Mouse (Mus musculus) lung, embryonic 16.5 days (tissue): ENCODE data around the gene Birc3. TPM values are rescaled to one million over a fixed set of nuclear protein-coding genes. Genes with fewer than 3 reads are reported as not detected.
A peak's percentile ranks its signal among the peaks of the same experiment; 100 is the strongest.
"Not testable (repeated sequence)": the region's sequence is repeated elsewhere in the genome, so short reads cannot be mapped to it uniquely, and the experiment has no call there.

Experiments used
- ATAC-seq: fragments of 200-750 bp; cut with Nextera tagmentation; 2 replicates; pipeline ENCODE4 v1.8.0; 2017; ENCODE audit warnings: low read depth, mild to moderate bottlenecking, moderate library complexity
- H3K27ac ChIP-seq: fragments of 300-500 bp; sonication (generic); 2 replicates; pipeline ENCODE4 v1.5.1; 2014; ENCODE audit warnings: mild to moderate bottlenecking, control low read depth, low read length
- H3K27me3 ChIP-seq: fragments of 300-500 bp; sonication (generic); 2 replicates; pipeline ENCODE4 v1.6.1; 2014; ENCODE audit warnings: low read depth, low read length, mixed read lengths; ENCODE audit not compliant: control insufficient read depth, insufficient read depth
- H3K36me3 ChIP-seq: fragments of 300-500 bp; sonication (generic); 2 replicates; pipeline ENCODE4 v1.6.1; 2014; ENCODE audit warnings: low read length; ENCODE audit not compliant: control insufficient read depth, insufficient read depth
- H3K4me1 ChIP-seq: fragments of 300-500 bp; sonication (generic); replicated peaks from 2 replicates; pipeline ENCODE4 v1.6.1; 2014; ENCODE audit warnings: low read length, mixed read lengths; ENCODE audit not compliant: control insufficient read depth, insufficient read depth
- H3K4me2 ChIP-seq: fragments of 300-500 bp; sonication (generic); 2 replicates; pipeline ENCODE4 v1.6.1; 2014; ENCODE audit warnings: low read depth, low read length, control low read depth
- H3K4me3 ChIP-seq: fragments of 300-500 bp; sonication (generic); 2 replicates; pipeline ENCODE4 v1.5.1; 2014; ENCODE audit warnings: mild to moderate bottlenecking, low read length, control low read depth
- H3K9ac ChIP-seq: fragments of 300-500 bp; sonication (generic); 2 replicates; pipeline ENCODE4 v1.6.1; 2014; ENCODE audit warnings: low read length, control low read depth
- H3K9me3 ChIP-seq: fragments of 300-500 bp; sonication (generic); 2 replicates; pipeline ENCODE4 v1.6.1; 2016; ENCODE audit warnings: low read length; ENCODE audit not compliant: control insufficient read depth
- WGBS: fragments of 180-500 bp; shearing (Covaris S2); extraction: QIAGEN DNeasy Blood & Tissue Kit; methylation state at CpG from one replicate; pipeline ENCODE4 v1.1.7; 2014; 5-methylcytosine and 5-hydroxymethylcytosine counted together
- polyA plus RNA-seq: library from polyadenylated mRNA; unstranded; fragments of >200 nt; fragmentation: Nextera tagmentation; extraction: Ambion mirVana; gene quantifications from 2 replicates; pipeline ENCODE4 v1.2.1, GENCODE M21; 2015

Birc3 gene
- polyA plus RNA-seq, 1 experiment from 2014 or later = 10.5 TPM

DNA sequence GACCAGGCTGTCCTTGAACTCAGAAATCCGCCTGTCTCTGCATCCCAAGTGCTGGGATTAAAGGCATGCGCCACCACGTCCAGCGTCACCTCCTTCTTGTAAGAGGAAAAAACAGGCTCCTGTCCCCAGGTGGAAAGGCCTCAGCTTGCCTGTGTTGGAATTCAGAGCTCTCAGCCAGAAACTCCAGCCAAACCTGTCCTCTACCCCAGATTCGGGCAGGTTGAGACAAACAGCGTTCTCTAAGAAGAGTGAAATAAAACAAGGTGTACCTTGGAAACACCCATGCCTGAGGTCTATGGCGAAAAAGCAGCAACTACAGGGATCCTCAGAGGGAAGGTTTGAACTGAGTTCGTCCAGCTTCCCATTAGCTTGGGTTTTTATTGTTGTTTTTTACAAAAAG, 28.0 kb upstream of the Birc3 start:
- H3K9ac ChIP-seq = no peak overlapping the region
- H3K27ac ChIP-seq = no peak overlapping the region
- H3K4me3 ChIP-seq = no peak overlapping the region
- H3K36me3 ChIP-seq = no peaks in the 10 kb centered on the region
- H3K27me3 ChIP-seq = no peaks in the 10 kb centered on the region
- H3K9me3 ChIP-seq = no peaks in the 10 kb centered on the region
- no peak for ATAC-seq
- no peak overlapping the region for H3K4me2 ChIP-seq
- WGBS = 84% methylated on average over 8 of the region's 8 CpGs
- H3K4me1 ChIP-seq = peaks cover 8% of the 10 kb centered on the region

DNA sequence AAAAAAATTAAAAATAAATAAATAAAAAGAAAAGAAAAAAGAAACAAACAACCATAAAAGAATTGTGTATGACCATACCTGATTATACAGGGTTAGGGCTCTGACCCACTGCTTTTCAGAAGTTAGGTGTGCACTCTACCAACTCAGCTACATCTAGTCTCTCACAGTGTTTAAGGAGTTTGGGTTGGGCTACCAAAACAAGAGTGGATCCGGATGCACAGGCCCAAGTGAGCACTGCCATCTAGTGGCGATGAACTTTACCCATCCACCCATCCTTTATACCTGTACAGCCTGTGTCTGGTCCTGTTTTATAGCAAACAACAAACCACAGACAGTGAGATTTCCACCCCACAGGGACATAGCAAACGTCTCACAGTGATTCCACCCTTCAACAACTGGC, 24.5 kb upstream of the Birc3 start:
- Histone ChIP-seq H3K27ac (no peak overlapping the region), H3K9ac (no peak overlapping the region), H3K36me3 (no peaks in the 10 kb centered on the region), H3K27me3 (no peaks in the 10 kb centered on the region), H3K9me3 (no peaks in the 10 kb centered on the region), H3K4me2 (no peak overlapping the region), H3K4me3 (no peak overlapping the region), H3K4me1 (peaks cover 8% of the 10 kb centered on the region; the same call in 1 of the 2 replicates)
- WGBS = 0% methylated on average over 3 of the region's 3 CpGs
- ATAC-seq = peak; percentile 83

DNA sequence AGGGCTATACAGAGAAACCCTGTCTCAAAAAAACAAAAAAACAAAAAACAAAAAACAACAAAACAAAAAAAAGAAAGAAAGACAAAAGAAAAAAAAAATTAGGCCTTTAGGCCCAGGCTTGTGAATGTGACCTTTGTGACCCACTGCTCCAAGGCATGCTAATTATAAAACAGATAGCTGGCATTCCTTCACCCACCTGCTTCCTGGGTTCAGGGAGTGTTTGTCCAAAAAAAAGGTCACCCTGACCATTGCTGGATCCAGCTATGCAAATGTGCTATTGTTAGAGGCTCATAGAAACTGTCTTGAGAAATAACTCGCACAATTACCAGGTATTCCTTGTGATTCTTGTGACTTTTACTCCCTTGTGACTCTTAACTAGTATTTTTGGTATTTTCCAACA, 18.8 kb upstream of the Birc3 start:
- H3K27ac ChIP-seq, H3K9me3 ChIP-seq, H3K27me3 ChIP-seq, ATAC-seq, H3K4me1 ChIP-seq, H3K4me3 ChIP-seq, H3K36me3 ChIP-seq, H3K9ac ChIP-seq, H3K4me2 ChIP-seq: not testable (repeated sequence)
- WGBS = 97% methylated on average over 1 of the region's 1 CpGs

DNA sequence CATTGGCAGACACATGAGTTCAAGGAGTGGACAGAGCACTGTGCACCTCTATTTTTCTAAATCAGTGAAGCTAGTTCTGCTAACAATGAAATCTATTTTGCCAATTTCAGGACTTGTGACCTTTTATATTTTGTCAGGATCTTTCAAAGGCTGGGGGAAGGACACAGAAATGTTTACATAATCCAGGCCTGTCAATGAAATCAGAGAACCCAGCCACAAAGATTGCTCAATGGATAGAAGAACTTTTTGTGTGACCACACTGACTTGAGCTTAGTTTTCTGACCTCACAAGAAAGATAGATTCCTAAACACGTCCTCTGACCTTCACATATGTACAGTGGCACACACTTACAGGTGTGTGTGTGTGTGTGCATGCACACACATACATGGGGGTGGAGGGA, 18.2 kb upstream of the Birc3 start:
- Histone ChIP-seq H3K4me1 (no peaks in the 10 kb centered on the region), H3K4me3 (no peak overlapping the region), H3K27me3 (no peaks in the 10 kb centered on the region), H3K4me2 (no peak overlapping the region), H3K9me3 (no peaks in the 10 kb centered on the region), H3K36me3 (no peaks in the 10 kb centered on the region), H3K9ac (no peak overlapping the region), H3K27ac (no peak overlapping the region)
- WGBS = 58% methylated on average over 1 of the region's 1 CpGs
- no peak for ATAC-seq

DNA sequence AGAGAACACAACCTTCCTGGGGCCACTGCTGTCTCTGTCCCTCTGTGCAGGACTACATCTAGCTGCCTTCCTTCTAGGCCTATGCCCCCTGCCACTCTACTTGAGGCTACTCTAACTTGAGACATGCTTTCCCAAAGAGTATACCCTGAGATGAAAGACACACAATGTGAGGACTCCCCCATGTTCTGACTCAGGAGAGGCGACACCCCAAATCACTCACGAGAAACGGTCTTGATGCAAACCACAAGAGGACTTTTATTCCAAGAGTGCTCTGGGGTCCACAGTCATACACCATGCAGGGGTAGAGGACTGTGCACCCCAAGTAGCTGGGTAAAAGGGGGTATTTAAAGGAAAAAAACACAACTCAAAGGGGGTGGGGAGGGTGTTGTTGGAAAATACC, 11.4 kb upstream of the Birc3 start:
- Histone ChIP-seq H3K27me3 (no peaks in the 10 kb centered on the region), H3K9me3 (no peaks in the 10 kb centered on the region; the same call in 1 of the 2 replicates), H3K4me1 (no peaks in the 10 kb centered on the region), H3K36me3 (no peaks in the 10 kb centered on the region), H3K9ac (no peak overlapping the region), H3K27ac (no peak overlapping the region), H3K4me3 (no peak overlapping the region), H3K4me2 (no peak overlapping the region)
- 97% methylated on average over 3 of the region's 3 CpGs for WGBS
- no peak for ATAC-seq

DNA sequence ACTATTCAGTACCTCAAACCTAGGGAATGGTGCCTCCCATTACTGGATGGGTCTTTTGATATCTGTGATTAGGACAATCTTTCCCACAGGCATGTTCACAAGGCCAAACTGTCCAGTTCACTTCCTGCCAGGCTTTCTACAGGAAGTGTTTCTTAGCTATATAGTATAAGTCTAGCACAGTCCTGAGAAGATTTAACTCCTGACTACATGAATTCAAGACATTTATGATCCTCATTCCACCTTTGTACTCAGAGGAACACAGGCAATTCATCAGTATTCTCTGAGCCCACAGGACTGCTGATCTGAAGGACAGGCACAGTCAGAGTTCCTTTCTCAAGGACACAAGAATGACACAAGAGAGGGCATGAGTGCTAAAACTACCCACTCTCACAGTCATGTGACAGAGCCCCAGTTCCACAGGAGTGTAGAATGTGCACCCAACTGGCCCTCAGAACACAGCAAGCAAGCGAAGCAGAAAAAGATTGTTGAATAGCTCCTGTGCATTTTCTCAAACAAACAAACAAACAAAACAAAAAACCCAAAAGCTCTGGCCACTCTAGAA, 9.4 kb upstream of the Birc3 start:
- WGBS = 89% methylated on average over 1 of the region's 1 CpGs
- Histone ChIP-seq H3K36me3 (no peaks in the 10 kb centered on the region), H3K9ac (no peak overlapping the region), H3K27me3 (no peaks in the 10 kb centered on the region), H3K4me3 (no peak overlapping the region), H3K4me2 (no peak overlapping the region), H3K27ac (no peak overlapping the region), H3K4me1 (no peaks in the 10 kb centered on the region), H3K9me3 (no peaks in the 10 kb centered on the region; the same call in 1 of the 2 replicates)
- no peak for ATAC-seq

DNA sequence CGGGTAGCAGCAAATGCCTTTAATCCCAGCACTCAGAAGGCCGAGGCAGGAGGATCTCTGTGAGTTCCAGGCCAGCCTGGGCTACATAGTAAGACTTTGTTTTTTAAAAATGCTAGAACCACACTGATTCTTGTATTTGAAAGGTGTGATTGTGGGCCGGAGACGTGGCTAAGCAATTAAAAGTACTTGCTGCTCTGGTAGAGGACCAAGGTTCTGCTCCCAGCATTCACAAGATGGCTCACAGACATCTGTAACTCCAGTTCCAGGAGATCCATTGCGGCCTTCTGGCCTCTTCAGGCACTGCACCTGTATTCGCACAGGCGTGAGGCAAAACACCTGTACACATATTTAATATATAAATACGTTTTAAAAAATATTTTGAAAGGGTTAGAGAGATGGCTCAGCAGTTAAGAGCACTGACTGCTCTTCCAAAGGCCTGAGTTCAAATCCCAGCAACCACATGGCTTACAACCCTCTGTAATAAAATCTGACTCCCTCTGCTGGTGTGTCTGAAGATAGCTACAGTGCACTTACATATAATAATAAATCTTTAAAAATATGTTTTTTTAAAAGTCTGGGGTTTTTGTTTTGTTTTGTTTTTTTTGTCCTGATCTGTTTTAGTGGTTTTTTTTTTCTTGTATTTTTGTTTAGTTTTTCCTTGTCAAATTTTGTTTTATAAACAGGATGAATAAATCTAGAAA, 675 bp upstream of the Birc3 start:
- Histone ChIP-seq H3K4me1 (peaks cover 5% of the 10 kb centered on the region), H3K27ac (0 out of 2 replicates have a peak overlapping the region, but pooled peaks have one; percentile 20), H3K9me3 (no peaks in the 10 kb centered on the region), H3K4me2 (peak overlapping the region; percentile 84), H3K27me3 (no peaks in the 10 kb centered on the region), H3K36me3 (no peaks in the 10 kb centered on the region), H3K9ac (no peak overlapping the region), H3K4me3 (no peak overlapping the region; the same call in 1 of the 2 replicates)
- WGBS = 92% methylated on average over 8 of the region's 8 CpGs
- ATAC-seq = no peak

DNA sequence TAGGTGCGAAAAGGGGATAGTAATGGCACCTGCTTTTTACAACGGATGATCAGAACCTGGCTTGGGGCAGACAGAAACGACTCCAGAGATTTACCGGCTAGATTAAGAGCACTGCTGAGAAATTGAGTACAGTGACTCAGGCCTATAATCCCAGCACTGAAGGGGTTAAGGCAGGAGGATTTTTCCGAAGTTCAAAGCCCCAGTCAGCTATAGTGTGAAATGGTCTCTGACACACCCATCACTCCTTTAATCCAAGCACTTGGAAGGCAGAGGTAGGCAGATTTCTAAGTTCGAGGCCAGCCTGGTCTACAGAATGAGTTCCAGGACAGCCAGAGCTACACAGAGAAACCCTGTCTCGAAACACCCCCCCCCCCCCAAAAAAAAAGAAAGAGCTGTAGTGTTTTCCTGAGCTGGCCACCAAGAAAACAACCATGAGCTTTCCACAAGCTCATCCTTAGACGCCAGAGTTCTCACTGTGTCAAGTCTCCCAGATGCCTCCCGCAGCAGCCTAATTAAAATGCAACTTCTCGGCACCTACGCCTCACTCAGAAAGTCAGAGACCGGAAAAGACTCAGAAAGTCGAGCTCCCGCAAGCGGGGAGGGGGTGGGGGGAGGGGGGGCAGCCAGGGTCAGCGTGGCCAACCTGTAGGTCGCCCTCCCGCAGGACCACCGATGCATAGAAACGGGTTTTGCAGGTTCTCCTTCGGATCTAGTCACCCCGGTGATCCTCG, 777 bp downstream of the Birc3 start:
- H3K9me3 ChIP-seq = no peaks in the 10 kb centered on the region
- peaks cover 5% of the 10 kb centered on the region for H3K4me1 ChIP-seq
- no peak; the same call in 1 of the 2 replicates for ATAC-seq
- H3K4me3 ChIP-seq = peak overlapping the region; percentile 69
- 16% methylated on average over 23 of the region's 23 CpGs for WGBS
- H3K27me3 ChIP-seq = no peaks in the 10 kb centered on the region
- H3K36me3 ChIP-seq = peaks cover 4% of the 10 kb centered on the region; the same call in 1 of the 2 replicates
- H3K4me2 ChIP-seq = peak overlapping the region; percentile 84
- peak overlapping the region; percentile 88 for H3K27ac ChIP-seq
- H3K9ac ChIP-seq = peak overlapping the region; percentile 90

DNA sequence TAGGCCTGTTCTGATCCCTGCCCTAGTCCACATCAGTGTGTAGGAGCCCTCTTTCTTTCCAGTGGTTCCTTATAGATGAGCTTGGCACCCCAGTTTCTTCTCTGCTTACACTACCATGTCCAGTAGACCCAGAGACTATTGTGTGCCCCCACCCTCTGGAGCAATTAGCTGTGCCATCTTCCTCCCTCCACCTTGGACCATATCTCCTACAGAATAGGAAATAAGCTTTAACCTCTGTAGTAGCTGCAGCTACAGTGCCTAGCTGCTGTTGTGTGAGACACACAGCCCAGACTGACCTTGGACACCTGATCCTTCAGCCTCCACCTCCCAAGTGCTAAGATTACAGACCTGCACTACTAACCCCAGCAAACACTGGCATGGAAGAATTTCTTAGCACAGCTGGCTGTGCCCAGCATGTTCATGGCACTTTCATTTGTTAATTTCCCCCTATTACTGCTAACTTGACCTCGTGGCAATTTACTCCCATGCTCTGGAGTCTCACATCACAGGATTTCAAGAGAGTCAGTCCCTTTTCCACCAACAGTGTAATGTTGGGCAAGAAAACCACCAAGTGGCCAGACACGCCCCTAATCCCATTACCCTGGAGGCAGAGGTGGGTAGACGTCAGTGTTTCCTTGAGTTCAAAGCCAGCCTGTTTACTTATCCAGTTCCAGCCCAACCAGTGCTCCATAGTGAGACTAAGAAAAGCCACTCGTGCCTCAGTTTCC, 1.5 kb downstream of the Birc3 start:
- 42% methylated on average over 4 of the region's 4 CpGs for WGBS
- Histone ChIP-seq H3K4me2 (peak overlapping the region; percentile 84), H3K9me3 (no peaks in the 10 kb centered on the region), H3K9ac (no peak overlapping the region; the same call in 1 of the 2 replicates), H3K36me3 (peaks cover 5% of the 10 kb centered on the region; the same call in 1 of the 2 replicates), H3K4me1 (peaks cover 5% of the 10 kb centered on the region), H3K27ac (peak overlapping the region; percentile 68), H3K27me3 (no peaks in the 10 kb centered on the region), H3K4me3 (peak overlapping the region; percentile 69; the same call in 1 of the 2 replicates)
- no peak for ATAC-seq
